Mouse (Mus musculus): Measurements from ENCODE around the gene Hnrnpdl. TPM values are rescaled to one million over a fixed set of nuclear protein-coding genes. Genes with fewer than 3 reads are reported as not detected.

Gene Hnrnpdl
- total and polyA plus RNA-seq, 3 experiments: 44.1 to 57.3 (median 57.1) TPM

GRCm38 (mm10) chr5:100000500-100000899 is 39.0 kb downstream of the Hnrnpdl start:
- Histone ChIP-seq H3K27ac (no peak overlapping the region), H3K79me2 (replicated peaks; ENCODE audit: control insufficient read depth, insufficient read depth, low read length) (no peaks in the 10 kb centered on the region), H3K4me1 (ENCODE audit: control insufficient read depth, insufficient read depth, low read length) (no peaks in the 10 kb centered on the region), H3K27me3 (ENCODE audit: control insufficient read depth, insufficient read depth, low read length) (no peaks in the 10 kb centered on the region), H3K36me3 (ENCODE audit: control insufficient read depth, insufficient read depth, low read length) (no peaks in the 10 kb centered on the region), H3K9ac (ENCODE audit: low read depth, low read length) (no peak overlapping the region), H3K4me3 (no peak overlapping the region)
- no peak for TF ChIP-seq EP300 (IDR thresholded peaks at IDR 0.05; ENCODE audit: insufficient read depth, low read depth, low read length)
- TF ChIP-seq POLR2A (IDR thresholded peaks at IDR 0.05; ENCODE audit: insufficient read depth, low read depth, low read length): no peak
- no peak for TF ChIP-seq CTCF (IDR thresholded peaks at IDR 0.05)
- intact Hi-C loops (cut with DNase I): no loop called here
- DNase-seq: no peak
- 50% methylated on average over 8 of the region's 8 CpGs for WGBS

GRCm38 (mm10) chr5:100000048-100000447 is 39.4 kb downstream of the Hnrnpdl start:
- no peaks in the 10 kb centered on the region for H3K36me3 ChIP-seq (ENCODE audit: control insufficient read depth, insufficient read depth, low read length)
- H3K27me3 ChIP-seq (ENCODE audit: control insufficient read depth, insufficient read depth, low read length): no peaks in the 10 kb centered on the region
- DNase-seq: no peak
- intact Hi-C loops (cut with DNase I): no loop called here
- no peak overlapping the region for H3K27ac ChIP-seq
- WGBS: 73% methylated on average over 7 of the region's 7 CpGs
- TF ChIP-seq CTCF (IDR thresholded peaks at IDR 0.05) (no peak), POLR2A (IDR thresholded peaks at IDR 0.05; ENCODE audit: insufficient read depth, low read depth, low read length) (no peak), EP300 (IDR thresholded peaks at IDR 0.05; ENCODE audit: insufficient read depth, low read depth, low read length) (no peak)
- no peaks in the 10 kb centered on the region for H3K4me1 ChIP-seq (ENCODE audit: control insufficient read depth, insufficient read depth, low read length)
- no peaks in the 10 kb centered on the region for H3K79me2 ChIP-seq (replicated peaks; ENCODE audit: control insufficient read depth, insufficient read depth, low read length)
- H3K9ac ChIP-seq (ENCODE audit: low read depth, low read length): no peak overlapping the region
- no peak overlapping the region for H3K4me3 ChIP-seq

GRCm38 (mm10) chr5:99994680-99995079 is 44.8 kb downstream of the Hnrnpdl start:
- 93% methylated on average over 3 of the region's 3 CpGs for WGBS

GRCm38 (mm10) chr5:99994166-99994565 is 45.3 kb downstream of the Hnrnpdl start:
- Histone ChIP-seq H3K9ac (ENCODE audit: low read depth, low read length) (no peak overlapping the region), H3K27me3 (ENCODE audit: control insufficient read depth, insufficient read depth, low read length) (no peaks in the 10 kb centered on the region), H3K4me1 (ENCODE audit: control insufficient read depth, insufficient read depth, low read length) (no peaks in the 10 kb centered on the region), H3K27ac (no peak overlapping the region), H3K4me3 (no peak overlapping the region), H3K79me2 (replicated peaks; ENCODE audit: control insufficient read depth, insufficient read depth, low read length) (no peaks in the 10 kb centered on the region), H3K36me3 (ENCODE audit: control insufficient read depth, insufficient read depth, low read length) (no peaks in the 10 kb centered on the region)
- no peak for DNase-seq
- intact Hi-C loops (cut with DNase I): no loop called here
- no peak for TF ChIP-seq POLR2A (IDR thresholded peaks at IDR 0.05; ENCODE audit: insufficient read depth, low read depth, low read length)
- no peak for TF ChIP-seq CTCF (IDR thresholded peaks at IDR 0.05)
- no peak for TF ChIP-seq EP300 (IDR thresholded peaks at IDR 0.05; ENCODE audit: insufficient read depth, low read depth, low read length)
- 65% methylated on average over 3 of the region's 3 CpGs for WGBS

More at GRCm38 (mm10) chr5:99994680-99995079, 44.8 kb downstream of the Hnrnpdl start:
- no peak overlapping the region for H3K4me3 ChIP-seq
- no peaks in the 10 kb centered on the region for H3K36me3 ChIP-seq (ENCODE audit: control insufficient read depth, insufficient read depth, low read length)
- H3K27ac ChIP-seq: no peak overlapping the region
- TF ChIP-seq CTCF (IDR thresholded peaks at IDR 0.05) (no peak), EP300 (IDR thresholded peaks at IDR 0.05; ENCODE audit: insufficient read depth, low read depth, low read length) (no peak), POLR2A (IDR thresholded peaks at IDR 0.05; ENCODE audit: insufficient read depth, low read depth, low read length) (no peak)
- no peaks in the 10 kb centered on the region for H3K4me1 ChIP-seq (ENCODE audit: control insufficient read depth, insufficient read depth, low read length)
- intact Hi-C loops (cut with DNase I): no loop called here
- no peaks in the 10 kb centered on the region for H3K27me3 ChIP-seq (ENCODE audit: control insufficient read depth, insufficient read depth, low read length)
- no peaks in the 10 kb centered on the region for H3K79me2 ChIP-seq (replicated peaks; ENCODE audit: control insufficient read depth, insufficient read depth, low read length)
- DNase-seq: no peak
- no peak overlapping the region for H3K9ac ChIP-seq (ENCODE audit: low read depth, low read length)

Other genes starting within 250 kb of the Hnrnpdl start
- gene Vamp9, start 133.4 kb downstream of the Hnrnpdl start, total RNA-seq (2021): under 1 TPM in 1 of 2 experiments, not detected in 1; 0.36 TPM
- gene Vamp9, start 133.4 kb downstream of the Hnrnpdl start, polyA plus RNA-seq (2012; rRNA removed): not detected in 2 replicates
- 10 to 100 TPM; 83.0 to 90.3 TPM for gene Hnrnpd, start 60.7 kb downstream of the Hnrnpdl start, total RNA-seq (2021)
- 10.2 and 14.3 TPM in 2 replicates for gene Hnrnpd, start 60.7 kb downstream of the Hnrnpdl start, polyA plus RNA-seq (2012; rRNA removed)
- 1 to 10 TPM; 1.1 to 1.2 TPM for gene 4930524J08Rik, start 60.6 kb downstream of the Hnrnpdl start, total RNA-seq (2021)
- gene 4930524J08Rik, start 60.6 kb downstream of the Hnrnpdl start, polyA plus RNA-seq (2012; rRNA removed): 0.84 TPM in 1 of 2 replicates, not detected in the other
- 1 to 10 TPM; 8.4 to 8.8 TPM for gene Enoph1, start 321 bp upstream of the Hnrnpdl start, total RNA-seq (2021)
- 12.6 and 13.3 TPM in 2 replicates for gene Enoph1, start 321 bp upstream of the Hnrnpdl start, polyA plus RNA-seq (2012; rRNA removed)
- 1 to 10 TPM; 6.3 to 7.7 TPM for gene Tmem150c, start 120.1 kb upstream of the Hnrnpdl start, total RNA-seq (2021)
- 3.7 and 3.9 TPM in 2 replicates for gene Tmem150c, start 120.1 kb upstream of the Hnrnpdl start, polyA plus RNA-seq (2012; rRNA removed)

Measured in heart, adult 2 months (tissue).